Mouse (Mus musculus) heart, adult 2 months (tissue): ENCODE data around the gene Gcg. TPM values are rescaled to one million over a fixed set of nuclear protein-coding genes. Genes with fewer than 3 reads are reported as not detected.

Source experiments
- DNase-seq, 2 experiments: peaks; one replicate each; pipeline ENCODE4 v3.0.0; 2021
- H3K27ac ChIP-seq: fragments of 200-600 bp; 2 replicates; pipeline ENCODE4 v1.8.1; 2022
- H3K27me3 ChIP-seq: fragments of 200-500 bp; 2 replicates; pipeline ENCODE4 v1.6.1; 2012; ENCODE audit warnings: mild to moderate bottlenecking, low read length, inconsistent platforms, mixed read lengths; ENCODE audit not compliant: control insufficient read depth, insufficient read depth
- H3K36me3 ChIP-seq: fragments of 200-500 bp; 2 replicates; pipeline ENCODE4 v1.6.1; 2012; ENCODE audit warnings: low read length, inconsistent platforms; ENCODE audit not compliant: control insufficient read depth, insufficient read depth
- H3K4me1 ChIP-seq: fragments of 200-500 bp; 2 replicates; pipeline ENCODE4 v1.6.1; 2011; ENCODE audit warnings: low read length; ENCODE audit not compliant: control insufficient read depth, insufficient read depth
- H3K4me3 ChIP-seq: fragments of 200-600 bp; 2 replicates; pipeline ENCODE4 v1.8.1; 2022
- H3K79me2 ChIP-seq: fragments of 200-500 bp; replicated peaks from 2 replicates; pipeline ENCODE4 v1.6.1; 2012; ENCODE audit warnings: mild to moderate bottlenecking, inconsistent platforms, low read length, moderate library complexity, mixed read lengths; ENCODE audit not compliant: control insufficient read depth, insufficient read depth
- H3K9ac ChIP-seq: fragments of 200-500 bp; 2 replicates; pipeline ENCODE4 v1.6.1; 2012; ENCODE audit warnings: low read depth, mild to moderate bottlenecking, control low read depth, inconsistent platforms, low read length, mixed read lengths
- CTCF ChIP-seq: fragments of 200-600 bp; IDR thresholded peaks from 2 replicates; pipeline ENCODE4 v1.8.1; 2022; ENCODE audit warnings: antibody characterized with exemption, mild to moderate bottlenecking, moderate library complexity
- EP300 ChIP-seq: fragments of 200-500 bp; IDR thresholded peaks from 2 replicates; pipeline ENCODE4 v1.6.1; 2011; ENCODE audit warnings: low read depth, low read length, control low read depth; ENCODE audit not compliant: insufficient read depth
- POLR2A ChIP-seq: fragments of 200-500 bp; IDR thresholded peaks from 2 replicates; pipeline ENCODE4 v1.6.1; 2011; ENCODE audit warnings: mild to moderate bottlenecking, low read depth, low read length, control low read depth; ENCODE audit not compliant: insufficient read depth
- WGBS: fragments of 180-500 bp; shearing (Covaris S2); methylation state at CpG from one replicate; pipeline ENCODE4 v1.1.7; 2018; 5-methylcytosine and 5-hydroxymethylcytosine counted together
- intact Hi-C: fragments of 180-260 bp; cut with DNase I; formaldehyde crosslinking; loops from one replicate; pipeline ENCODE4 v1.15.1; 2025
- polyA plus RNA-seq: library from polyadenylated mRNA; depleted of rRNA; stranded (reverse); fragments of >200 nt; gene quantifications from 2 replicates; pipeline ENCODE4 v1.2.3, GENCODE M21; 2012
- total RNA-seq, 2 experiments: library from RNA; stranded (reverse); gene quantifications; 2 replicates each; pipeline ENCODE4 v1.2.3; 2021

The Gcg gene
- total and polyA plus RNA-seq, 3 experiments, result not detected

- Histone ChIP-seq H3K79me2 (no peaks in the 10 kb centered on the region), H3K9ac (no peak overlapping the region), H3K4me1 (no peaks in the 10 kb centered on the region), H3K27me3 (no peaks in the 10 kb centered on the region), H3K4me3 (no peak overlapping the region), H3K27ac (no peak overlapping the region), H3K36me3 (no peaks in the 10 kb centered on the region)
- intact Hi-C loops, result loop anchor here (5.0 to 10.0 kb wide), 2 partner anchors 170 to 468 kb away; no protein-coding TSS in a partner anchor
- no peak for DNase-seq
- WGBS, result 70% methylated on average over 11 of the region's 11 CpGs
- TF ChIP-seq POLR2A (no peak), CTCF (no peak), EP300 (no peak)
These were observed 28.5 kb downstream of the Gcg start for GRCm38 (mm10) chr2:62454991-62455390.

DNA sequence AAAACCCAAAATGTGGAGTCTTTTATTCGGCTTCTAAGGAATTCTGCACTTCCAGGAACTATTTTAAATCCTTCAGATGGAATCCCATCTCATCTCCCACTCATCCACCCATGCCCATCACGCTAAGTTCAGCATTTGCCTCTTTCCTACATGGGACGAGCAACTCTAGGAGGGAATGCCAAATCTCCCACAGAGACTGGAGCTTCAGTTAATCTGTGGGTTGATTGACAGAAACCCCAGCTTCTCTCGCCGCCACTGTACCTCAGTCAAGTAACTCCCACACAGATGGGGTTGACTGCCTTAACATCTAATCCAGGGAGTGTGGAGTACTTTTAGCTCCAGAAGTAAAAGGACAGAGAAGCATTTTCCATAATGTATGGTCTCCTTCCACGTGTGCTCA lies 29.4 kb downstream of the Gcg start:
- Histone ChIP-seq H3K9ac (no peak overlapping the region), H3K79me2 (no peaks in the 10 kb centered on the region), H3K4me3 (no peak overlapping the region), H3K27ac (no peak overlapping the region), H3K36me3 (no peaks in the 10 kb centered on the region), H3K27me3 (no peaks in the 10 kb centered on the region), H3K4me1 (no peaks in the 10 kb centered on the region)
- DNase-seq, result no peak
- no peak for TF ChIP-seq POLR2A
- no peak for TF ChIP-seq EP300
- no peak for TF ChIP-seq CTCF
- intact Hi-C loops, result loop anchor here (10.0 kb wide), 1 partner anchor 171 kb away; no protein-coding TSS in a partner anchor
- 84% methylated on average over 6 of the region's 6 CpGs for WGBS

DNA sequence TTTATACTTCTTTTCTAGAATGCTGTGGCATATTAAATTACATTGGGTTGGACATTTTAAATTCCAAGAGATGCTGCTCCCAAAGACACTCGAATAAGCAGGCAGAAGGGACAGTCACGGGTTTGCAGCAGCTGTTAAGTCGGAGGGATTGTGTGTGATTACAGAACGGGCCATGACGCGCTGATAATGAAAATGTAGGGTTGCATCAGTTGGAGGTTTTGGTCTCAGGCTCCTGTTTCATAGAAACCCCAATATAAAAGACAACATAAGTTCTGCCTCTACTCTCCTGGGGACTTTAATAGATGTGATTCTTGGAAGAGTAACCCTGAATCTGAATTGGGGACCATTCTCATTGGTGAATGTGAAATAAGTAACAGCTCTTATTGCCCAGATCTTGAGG lies 33.1 kb downstream of the Gcg start:
- no peak overlapping the region for H3K9ac ChIP-seq
- 84% methylated on average over 6 of the region's 6 CpGs for WGBS
- H3K4me1 ChIP-seq, result no peaks in the 10 kb centered on the region
- no peak for TF ChIP-seq CTCF
- no peak for TF ChIP-seq POLR2A
- TF ChIP-seq EP300, result no peak
- no peaks in the 10 kb centered on the region for H3K79me2 ChIP-seq
- no peaks in the 10 kb centered on the region for H3K36me3 ChIP-seq
- H3K4me3 ChIP-seq, result no peak overlapping the region
- no peak for DNase-seq
- H3K27ac ChIP-seq, result no peak overlapping the region
- intact Hi-C loops, result loop anchor here (10.0 kb wide), 1 partner anchor 174 kb away; no protein-coding TSS in a partner anchor
- no peaks in the 10 kb centered on the region for H3K27me3 ChIP-seq

- no peak for DNase-seq
- Histone ChIP-seq H3K9ac (no peak overlapping the region), H3K4me3 (no peak overlapping the region), H3K27ac (no peak overlapping the region), H3K79me2 (no peaks in the 10 kb centered on the region), H3K27me3 (no peaks in the 10 kb centered on the region), H3K4me1 (no peaks in the 10 kb centered on the region), H3K36me3 (no peaks in the 10 kb centered on the region)
- intact Hi-C loops, result loop anchor here (10.0 kb wide), 1 partner anchor 175 kb away; no protein-coding TSS in a partner anchor
- WGBS, result 74% methylated on average over 5 of the region's 5 CpGs
- TF ChIP-seq POLR2A (no peak), CTCF (no peak), EP300 (no peak)
These were observed 33.6 kb downstream of the Gcg start for GRCm38 (mm10) chr2:62449692-62450346.

- H3K27ac ChIP-seq, result no peak overlapping the region
These were observed 42.5 kb downstream of the Gcg start for GRCm38 (mm10) chr2:62440802-62441544.

DNA sequence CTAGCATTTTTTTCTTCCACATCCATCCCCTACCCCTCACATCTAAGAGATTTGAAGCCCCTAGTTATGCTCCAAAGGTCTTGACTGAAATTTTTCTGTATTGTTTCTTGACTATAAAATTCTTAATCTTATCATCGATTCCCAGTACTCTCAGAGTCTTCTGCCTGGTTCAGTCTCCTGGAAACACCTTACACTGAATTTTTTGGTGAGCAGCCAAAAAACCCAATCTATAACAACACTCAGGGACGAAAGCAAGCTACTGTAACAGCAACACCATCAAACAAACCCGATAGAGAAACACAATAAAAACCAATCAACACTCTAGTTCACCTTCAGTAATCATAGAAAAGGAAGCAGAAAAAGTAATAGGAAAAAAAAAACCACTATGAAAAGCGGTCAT lies 43.4 kb downstream of the Gcg start:
- intact Hi-C loops, result no loop called here
- H3K9ac ChIP-seq, result no peak overlapping the region
- no peaks in the 10 kb centered on the region; the same call in 1 of the 2 replicates for H3K4me1 ChIP-seq
- H3K36me3 ChIP-seq, result no peaks in the 10 kb centered on the region
- TF ChIP-seq CTCF (no peak), EP300 (no peak), POLR2A (no peak)
- H3K27ac ChIP-seq, result no peak overlapping the region
- no peaks in the 10 kb centered on the region for H3K79me2 ChIP-seq
- 68% methylated on average over 4 of the region's 4 CpGs for WGBS
- no peaks in the 10 kb centered on the region for H3K27me3 ChIP-seq
- H3K4me3 ChIP-seq, result no peak overlapping the region
- no peak for DNase-seq

More at GRCm38 (mm10) chr2:62440802-62441544, 42.5 kb downstream of the Gcg start:
- no peaks in the 10 kb centered on the region for H3K36me3 ChIP-seq
- peak; percentile 55 to 71 for DNase-seq
- H3K27me3 ChIP-seq, result no peaks in the 10 kb centered on the region
- H3K4me3 ChIP-seq, result peak overlapping the region; percentile 1; the same call in 1 of the 2 replicates
- WGBS, result 13% methylated on average over 13 of the region's 13 CpGs
- TF ChIP-seq CTCF (no peak), POLR2A (no peak), EP300 (no peak)
- intact Hi-C loops, result no loop called here
- H3K79me2 ChIP-seq, result no peaks in the 10 kb centered on the region
- H3K9ac ChIP-seq, result no peak overlapping the region
- no peaks in the 10 kb centered on the region; the same call in 1 of the 2 replicates for H3K4me1 ChIP-seq
